Comparison of ENCODE assay signal across 21 mouse cellular contexts in genomic region chr14:21090400-21090799, GRCm38 (mm10). TPM values are rescaled to one million over a fixed set of nuclear protein-coding genes. Genes with fewer than 3 reads are reported as not detected.
DNase-seq lines count a peak whose midpoint lies in the region; ATAC-seq and TF ChIP-seq lines count a peak whose summit lies in the region.
"Had no signal": no experiment of that assay in that cellular context is flagged by ENCODE, and none has a peak within 500 bp of the region (broad histone marks: within the 10 kb centered on the region; RNA-seq: fewer than 3 reads in every experiment).

No protein-coding gene starts in this region.

- DNase-seq in lung, postnatal 10 days, result no peak
- DNase-seq in left cerebral cortex, adult 8-10 months (ENCODE audit: low spot score in 2 of 2), result no peak
- DNase-seq in spleen, postnatal 36 days (ENCODE audit: low spot score in 2 of 2), result no peak
- DNase-seq: adrenal gland, postnatal 14 days; cerebellum, adult 18-20 months; forebrain, postnatal 0 days; heart, adult 2 months; kidney, postnatal 14 days; retina, postnatal 1 day; thymus, adult 18-20 months had no signal

- H3K36me3 ChIP-seq in lung, embryonic 16.5 days (ENCODE audit: control insufficient read depth, insufficient read depth, low read length), result no peaks in the 10 kb centered on the region
- H3K36me3 ChIP-seq in macrophage (ENCODE audit: inconsistent target), result peaks cover 3% of the 10 kb centered on the region; the same call in 1 of the 2 replicates
- peaks cover 4% of the 10 kb centered on the region; the same call in 1 of the 2 replicates for H3K36me3 ChIP-seq in small intestine, adult 2 months (ENCODE audit: control insufficient read depth, insufficient read depth, low read length)

- ATAC-seq in lung, embryonic 16.5 days (ENCODE audit: low read depth), result 0 out of 2 replicates have a peak, but pooled peaks have one; percentile 5
- ATAC-seq in common myeloid progenitor, adult 5-6 weeks (replicated peaks; ENCODE audit: low read depth, poor library complexity, severe bottlenecking), result peak; percentile 95
- ATAC-seq: forebrain, postnatal 0 days; inflammation-experienced regulatory T-cells, adult 6 months had no signal

- no peak overlapping the region for H3K9ac ChIP-seq in lung, embryonic 16.5 days (ENCODE audit: low read length)
- H3K9ac ChIP-seq: embryonic facial prominence, embryonic 13.5 days; forebrain, postnatal 0 days; hindbrain, embryonic 12.5 days; limb, embryonic 13.5 days; lung, embryonic 15.5 days had no signal

- 71% methylated on average over 3 of the region's 3 CpGs for WGBS in lung, embryonic 16.5 days
- WGBS in macrophage (ENCODE audit: missing documents), result 11% methylated on average over 3 of the region's 3 CpGs
- WGBS in small intestine, adult 2 months, result 20% methylated on average over 3 of the region's 3 CpGs

- TF ChIP-seq POLR2A in small intestine, adult 2 months (IDR thresholded peaks at IDR 0.05; ENCODE audit: low read depth, low read length), result no peak

- no peak for TF ChIP-seq CTCF in small intestine, adult 2 months (IDR thresholded peaks at IDR 0.05; ENCODE audit: extremely low read depth, insufficient read length, insufficient replicate concordance, low read depth, low read length)

- no peak overlapping the region for H3K4me2 ChIP-seq in lung, embryonic 16.5 days (ENCODE audit: low read depth, low read length)
- H3K4me2 ChIP-seq: embryonic facial prominence, embryonic 13.5 days; hindbrain, embryonic 12.5 days; limb, embryonic 13.5 days; lung, embryonic 15.5 days; midbrain, embryonic 11.5 days had no signal

- no peaks in the 10 kb centered on the region; the same call in 1 of the 2 replicates for H3K79me2 ChIP-seq in macrophage (ENCODE audit: inconsistent target)

- H3K27ac ChIP-seq in lung, embryonic 16.5 days (ENCODE audit: low read length), result no peak overlapping the region
- H3K27ac ChIP-seq in macrophage, result peak overlapping the region; percentile 59
- peak overlapping the region; percentile 93 for H3K27ac ChIP-seq in small intestine, adult 2 months (ENCODE audit: insufficient read depth, low read depth, low read length)
- H3K27ac ChIP-seq: embryonic facial prominence, embryonic 13.5 days; heart, adult 2 months; hindbrain, embryonic 12.5 days; left cerebral cortex, adult 2 months; limb, embryonic 13.5 days; lung, embryonic 15.5 days had no signal

- H3K4me1 ChIP-seq in lung, embryonic 16.5 days (replicated peaks; ENCODE audit: control insufficient read depth, insufficient read depth, low read length), result peaks cover 26% of the 10 kb centered on the region
- peaks cover 24% of the 10 kb centered on the region for H3K4me1 ChIP-seq in small intestine, adult 2 months (ENCODE audit: control insufficient read depth, insufficient read depth, insufficient read length, low read length)

- H3K27me3 ChIP-seq in lung, embryonic 16.5 days (ENCODE audit: control insufficient read depth, insufficient read depth, low read depth, low read length), result no peaks in the 10 kb centered on the region
- H3K27me3 ChIP-seq in small intestine, adult 2 months (ENCODE audit: control insufficient read depth, insufficient read depth, low read length), result no peaks in the 10 kb centered on the region
- H3K27me3 ChIP-seq: embryonic facial prominence, embryonic 13.5 days; hindbrain, embryonic 12.5 days; limb, embryonic 13.5 days; lung, embryonic 15.5 days had no signal

- no peaks in the 10 kb centered on the region for H3K9me3 ChIP-seq in lung, embryonic 16.5 days (ENCODE audit: control insufficient read depth, low read length)
- H3K9me3 ChIP-seq: embryonic facial prominence, embryonic 13.5 days; hindbrain, embryonic 12.5 days; limb, embryonic 13.5 days; lung, embryonic 15.5 days had no signal

- H3K4me3 ChIP-seq in lung, embryonic 16.5 days (ENCODE audit: low read length), result no peak overlapping the region
- no peak overlapping the region for H3K4me3 ChIP-seq in macrophage (ENCODE audit: inconsistent target)
- no peak overlapping the region for H3K4me3 ChIP-seq in small intestine, adult 2 months (ENCODE audit: low read depth, low read length)
- H3K4me3 ChIP-seq: embryonic facial prominence, embryonic 13.5 days; heart, adult 2 months; hindbrain, embryonic 12.5 days; left cerebral cortex, adult 2 months; limb, embryonic 13.5 days; lung, embryonic 15.5 days had no signal

RNA-seq across cellular contexts. Expression of gene Adk, which starts 38.0 kb away (rescaled TPM):
- 195 TPM in 2 replicates for polyA plus RNA-seq in lung, embryonic 16.5 days (2015; fragmentation: Nextera tagmentation; extraction: Ambion mirVana)
- total RNA-seq in common myeloid progenitor, adult 5-6 weeks (2017), result 90.6 and 197 TPM in 2 replicates
- 100 to 1,000 TPM in 2 of 26 experiments, 10 to 100 TPM in 24; 19.1 to 109 (median 62.2) TPM for total RNA-seq in macrophage (2018; cell fraction: chromatin; rRNA removed)
- 10 to 100 TPM; 22.0 to 31.7 (median 26.5) TPM for total RNA-seq in macrophage (2018; cell fraction: cytosol; rRNA removed)
- total RNA-seq in macrophage (2018; cell fraction: nucleus; rRNA removed), result 10 to 100 TPM; 20.2 to 73.5 (median 35.6) TPM
- polyA plus RNA-seq in macrophage (2018), result 23.1 to 54.9 TPM (median 40.6 TPM) in 3 replicates
- 20.8 and 37.6 TPM in 2 replicates for polyA plus RNA-seq in small intestine, adult 2 months (2012; rRNA removed)
- 10 to 100 TPM; 76.2 to 82.1 (median 79.9) TPM for total RNA-seq in left cerebral cortex, adult 8-10 months (2022)

RNA-seq across cellular contexts. Expression of gene Ap3m1, which starts 38.1 kb away (rescaled TPM):
- polyA plus RNA-seq in lung, embryonic 16.5 days (2015; fragmentation: Nextera tagmentation; extraction: Ambion mirVana), result 63.9 and 83.5 TPM in 2 replicates
- 52.1 and 64.5 TPM in 2 replicates for total RNA-seq in common myeloid progenitor, adult 5-6 weeks (2017)
- total RNA-seq in macrophage (2018; cell fraction: chromatin; rRNA removed), result 10 to 100 TPM; 21.9 to 59.5 (median 44.3) TPM
- total RNA-seq in macrophage (2018; cell fraction: cytosol; rRNA removed), result 10 to 100 TPM; 53.2 to 80.7 (median 62.1) TPM
- 10 to 100 TPM; 32.1 to 76.3 (median 47.7) TPM for total RNA-seq in macrophage (2018; cell fraction: nucleus; rRNA removed)
- polyA plus RNA-seq in macrophage (2018), result 51.8 to 77.5 TPM (median 68.5 TPM) in 3 replicates
- 3.5 and 8.8 TPM in 2 replicates for polyA plus RNA-seq in small intestine, adult 2 months (2012; rRNA removed)
- 10 to 100 TPM; 56.2 to 70.4 (median 64.6) TPM for total RNA-seq in left cerebral cortex, adult 8-10 months (2022)
